Comparison of ENCODE assay signal across 28 mouse cellular contexts in genomic region chr7:96753335-96754095, GRCm38 (mm10).
A peak's percentile ranks its signal among the peaks of the same experiment; 100 is the strongest.
DNase-seq lines count a peak whose midpoint lies in the region; ATAC-seq and TF ChIP-seq lines count a peak whose summit lies in the region.
"Had no signal": no experiment of that assay in that cellular context is flagged by ENCODE, and none has a peak within 500 bp of the region (broad histone marks: within the 10 kb centered on the region; RNA-seq: fewer than 3 reads in every experiment).

No protein-coding gene starts in this region.

- no peak; the same call in 1 of the 2 replicates for TF ChIP-seq CTCF in forebrain, postnatal 0 days (IDR thresholded peaks at IDR 0.05; ENCODE audit: low read depth)
- TF ChIP-seq CTCF in kidney, postnatal 0 days (IDR thresholded peaks at IDR 0.05; ENCODE audit: low read depth), result peak; percentile 22; the same call in 1 of the 2 replicates
- peak; percentile 15; the same call in 1 of the 2 replicates for TF ChIP-seq CTCF in stomach, postnatal 0 days (IDR thresholded peaks at IDR 0.05; ENCODE audit: low read depth)
- TF ChIP-seq CTCF in liver, postnatal 0 days (IDR thresholded peaks at IDR 0.05; ENCODE audit: low read depth), result no peak

- TF ChIP-seq EP300 in stomach, postnatal 0 days (optimal IDR thresholded peaks at IDR 0.05), result no peak
- TF ChIP-seq EP300 in liver, postnatal 0 days (IDR thresholded peaks at IDR 0.05; ENCODE audit: low read depth), result no peak

- no peaks in the 10 kb centered on the region for H3K9me3 ChIP-seq in forebrain, embryonic 10.5 days
- no peaks in the 10 kb centered on the region for H3K9me3 ChIP-seq in forebrain, postnatal 0 days (ENCODE audit: low read length)
- H3K9me3 ChIP-seq in kidney, postnatal 0 days (replicated peaks; ENCODE audit: low read length), result no peaks in the 10 kb centered on the region
- H3K9me3 ChIP-seq in stomach, postnatal 0 days (ENCODE audit: control insufficient read depth, low read length), result no peaks in the 10 kb centered on the region
- H3K9me3 ChIP-seq in liver, postnatal 0 days (ENCODE audit: low read length), result no peaks in the 10 kb centered on the region
- H3K9me3 ChIP-seq: embryonic facial prominence, embryonic 15.5 days; forebrain, embryonic 13.5 days; hindbrain, embryonic 13.5 days; limb, embryonic 13.5 days; midbrain, embryonic 10.5 days; midbrain, embryonic 15.5 days; neural tube, embryonic 15.5 days had no signal

- H3K4me2 ChIP-seq in forebrain, postnatal 0 days (ENCODE audit: low read depth), result no peak overlapping the region
- H3K4me2 ChIP-seq in kidney, postnatal 0 days (ENCODE audit: low read length), result no peak overlapping the region
- H3K4me2 ChIP-seq in stomach, postnatal 0 days (replicated peaks; ENCODE audit: low read depth), result no peak overlapping the region
- H3K4me2 ChIP-seq in liver, postnatal 0 days (ENCODE audit: low read depth, low read length), result no peak overlapping the region
- H3K4me2 ChIP-seq: forebrain, embryonic 13.5 days; hindbrain, embryonic 13.5 days; limb, embryonic 13.5 days; liver, embryonic 11.5 days; midbrain, embryonic 15.5 days; neural tube, embryonic 15.5 days had no signal

- WGBS in forebrain, embryonic 10.5 days, result 40% methylated on average over 4 of the region's 4 CpGs
- 41% methylated on average over 4 of the region's 4 CpGs for WGBS in forebrain, postnatal 0 days
- WGBS in kidney, postnatal 0 days, result 42% methylated on average over 4 of the region's 4 CpGs
- WGBS in stomach, postnatal 0 days, result 61% methylated on average over 4 of the region's 4 CpGs
- WGBS in liver, postnatal 0 days (ENCODE audit: insufficient replicate concordance), result 59% methylated on average over 4 of the region's 4 CpGs

- ATAC-seq in forebrain, postnatal 0 days, result no peak
- no peak for ATAC-seq in kidney, postnatal 0 days (replicated peaks; ENCODE audit: low FRiP score, low read depth)
- no peak for ATAC-seq in stomach, postnatal 0 days (ENCODE audit: low FRiP score, low TSS enrichment)
- ATAC-seq in liver, postnatal 0 days, result no peak
- ATAC-seq: CD4-positive, CD25-positive, alpha-beta regulatory T cell, adult 4 months; forebrain, embryonic 13.5 days had no signal

- H3K27me3 ChIP-seq in forebrain, embryonic 10.5 days (ENCODE audit: poor library complexity, severe bottlenecking), result peaks cover 10% of the 10 kb centered on the region
- H3K27me3 ChIP-seq in forebrain, postnatal 0 days (ENCODE audit: insufficient read depth, low read length), result no peaks in the 10 kb centered on the region
- no peaks in the 10 kb centered on the region for H3K27me3 ChIP-seq in kidney, postnatal 0 days (ENCODE audit: insufficient read depth, low read length)
- no peaks in the 10 kb centered on the region for H3K27me3 ChIP-seq in stomach, postnatal 0 days (ENCODE audit: control insufficient read depth, insufficient read depth, low read length)
- no peaks in the 10 kb centered on the region for H3K27me3 ChIP-seq in liver, postnatal 0 days (ENCODE audit: insufficient read depth, low read length)
- H3K27me3 ChIP-seq: embryonic facial prominence, embryonic 15.5 days; forebrain, embryonic 13.5 days; limb, embryonic 13.5 days; midbrain, embryonic 15.5 days; neural tube, embryonic 15.5 days had no signal

- H3K36me3 ChIP-seq in forebrain, embryonic 10.5 days (replicated peaks), result peaks cover 10% of the 10 kb centered on the region
- H3K36me3 ChIP-seq in forebrain, postnatal 0 days (ENCODE audit: insufficient read depth), result no peaks in the 10 kb centered on the region
- H3K36me3 ChIP-seq in kidney, postnatal 0 days (ENCODE audit: insufficient read depth, low read length), result no peaks in the 10 kb centered on the region
- no peaks in the 10 kb centered on the region for H3K36me3 ChIP-seq in stomach, postnatal 0 days (ENCODE audit: control insufficient read depth, insufficient read depth, low read length)
- H3K36me3 ChIP-seq in liver, postnatal 0 days (replicated peaks; ENCODE audit: insufficient read depth, low read length), result no peaks in the 10 kb centered on the region
- H3K36me3 ChIP-seq: embryonic facial prominence, embryonic 15.5 days; hindbrain, embryonic 13.5 days; midbrain, embryonic 15.5 days; neural tube, embryonic 15.5 days had no signal

- peaks cover 55% of the 10 kb centered on the region for H3K4me1 ChIP-seq in forebrain, embryonic 10.5 days
- H3K4me1 ChIP-seq in forebrain, postnatal 0 days (ENCODE audit: insufficient read depth), result no peaks in the 10 kb centered on the region; the same call in 1 of the 2 replicates
- peaks cover 12% of the 10 kb centered on the region for H3K4me1 ChIP-seq in kidney, postnatal 0 days (replicated peaks; ENCODE audit: insufficient read depth, low read length)
- H3K4me1 ChIP-seq in stomach, postnatal 0 days (replicated peaks; ENCODE audit: control insufficient read depth, insufficient read depth), result no peaks in the 10 kb centered on the region
- no peaks in the 10 kb centered on the region for H3K4me1 ChIP-seq in liver, postnatal 0 days (ENCODE audit: insufficient read depth)

- DNase-seq in forebrain, embryonic 10.5 days (ENCODE audit: extremely low spot score, low spot score), result no peak
- no peak for DNase-seq in forebrain, postnatal 0 days
- peak; percentile 73 for DNase-seq in kidney, postnatal 0 days (ENCODE audit: low spot score)
- DNase-seq in kidney, postnatal 10 days, result no peak
- peak; percentile 20 for DNase-seq in MEL-GATA-1-ER (ENCODE audit: extremely low read depth, low read depth)
- DNase-seq in stomach, postnatal 0 days (ENCODE audit: low spot score), result no peak
- no peak for DNase-seq in liver, postnatal 0 days
- DNase-seq: adrenal gland, postnatal 25 days; cerebellum, adult 11-12 months; cerebellum, adult 9-11 months; embryo, embryonic 11 days; gastrocnemius, postnatal 14 days; heart, postnatal 36 days; kidney, adult 2 months; kidney, postnatal 4 days; retina, postnatal 1 day; right cerebral cortex, postnatal 14 days; thymus, adult 2 months; thymus, postnatal 36 days had no signal

- H3K9ac ChIP-seq in forebrain, postnatal 0 days, result no peak overlapping the region
- H3K9ac ChIP-seq in kidney, postnatal 0 days (ENCODE audit: low read depth, low read length), result no peak overlapping the region
- H3K9ac ChIP-seq in stomach, postnatal 0 days (ENCODE audit: low read length), result no peak overlapping the region
- H3K9ac ChIP-seq in liver, postnatal 0 days (replicated peaks), result no peak overlapping the region
- H3K9ac ChIP-seq: embryonic facial prominence, embryonic 15.5 days; forebrain, embryonic 13.5 days; hindbrain, embryonic 13.5 days; limb, embryonic 13.5 days; midbrain, embryonic 15.5 days; neural tube, embryonic 15.5 days had no signal

- H3K27ac ChIP-seq in forebrain, embryonic 10.5 days, result peak overlapping the region; percentile 46; the same call in 1 of the 2 replicates
- H3K27ac ChIP-seq in forebrain, postnatal 0 days (ENCODE audit: low read depth, low read length), result no peak overlapping the region
- no peak overlapping the region for H3K27ac ChIP-seq in kidney, postnatal 0 days
- no peak overlapping the region for H3K27ac ChIP-seq in stomach, postnatal 0 days (replicated peaks)
- H3K27ac ChIP-seq in liver, postnatal 0 days (ENCODE audit: low read depth), result no peak overlapping the region
- H3K27ac ChIP-seq: embryonic facial prominence, embryonic 15.5 days; forebrain, embryonic 13.5 days; hindbrain, embryonic 13.5 days; limb, embryonic 13.5 days; midbrain, embryonic 10.5 days; midbrain, embryonic 15.5 days; neural tube, embryonic 15.5 days had no signal

- no peak overlapping the region for H3K4me3 ChIP-seq in forebrain, embryonic 10.5 days
- no peak overlapping the region for H3K4me3 ChIP-seq in forebrain, postnatal 0 days (ENCODE audit: low read depth, low read length)
- no peak overlapping the region for H3K4me3 ChIP-seq in kidney, postnatal 0 days (replicated peaks; ENCODE audit: low read depth, low read length)
- no peak overlapping the region for H3K4me3 ChIP-seq in stomach, postnatal 0 days (ENCODE audit: low read depth, low read length)
- H3K4me3 ChIP-seq in liver, postnatal 0 days (ENCODE audit: low read depth, low read length), result no peak overlapping the region
- H3K4me3 ChIP-seq: embryonic facial prominence, embryonic 15.5 days; forebrain, embryonic 13.5 days; hindbrain, embryonic 13.5 days; limb, embryonic 13.5 days; midbrain, embryonic 10.5 days; midbrain, embryonic 15.5 days; neural tube, embryonic 15.5 days had no signal

Comparison
In these comparisons a context has a peak if more than half of its experiments do, and no peak if none do; other contexts are left out.
1. DNase-seq: peak in kidney, postnatal 0 days (single experiment) and MEL-GATA-1-ER (single experiment); none in forebrain, embryonic 10.5 days (single experiment), forebrain, postnatal 0 days (single experiment), kidney, postnatal 10 days (single experiment), stomach, postnatal 0 days (single experiment) and liver, postnatal 0 days (single experiment).
2. CTCF ChIP-seq: peak in kidney, postnatal 0 days (single experiment) and stomach, postnatal 0 days (single experiment); none in forebrain, postnatal 0 days (single experiment) and liver, postnatal 0 days (single experiment).